Mouse (Mus musculus) heart, embryonic 11.5 days (tissue): ENCODE measurements around the gene Rtl8c. TPM values are rescaled to one million over a fixed set of nuclear protein-coding genes. Genes with fewer than 3 reads are reported as not detected.
"Not testable (repeated sequence)": the region's sequence is repeated elsewhere in the genome, so short reads cannot be mapped to it uniquely, and the experiment has no call there.

Experiments used
- ATAC-seq: fragments of 200-750 bp; cut with Nextera tagmentation; replicated peaks from 2 replicates; pipeline ENCODE4 v1.8.0; 2017; ENCODE audit warnings: moderate library complexity; ENCODE audit not compliant: insufficient number of reproducible peaks, low FRiP score, low TSS enrichment
- H3K27ac ChIP-seq: fragments of 300-500 bp; sonication (generic); 2 replicates; pipeline ENCODE4 v1.5.1; 2014; ENCODE audit warnings: mild to moderate bottlenecking, low read depth, low read length
- H3K27me3 ChIP-seq: fragments of 300-500 bp; sonication (generic); 2 replicates; pipeline ENCODE4 v1.6.1; 2014; ENCODE audit warnings: mild to moderate bottlenecking, low read length, mixed read lengths; ENCODE audit not compliant: control insufficient read depth, insufficient read depth
- H3K36me3 ChIP-seq: fragments of 300-500 bp; sonication (generic); 2 replicates; pipeline ENCODE4 v1.6.1; 2014; ENCODE audit warnings: mild to moderate bottlenecking, low read length, moderate library complexity, mixed read lengths; ENCODE audit not compliant: control insufficient read depth, insufficient read depth
- H3K4me1 ChIP-seq: fragments of 300-500 bp; sonication (generic); 2 replicates; pipeline ENCODE4 v1.6.1; 2014; ENCODE audit warnings: low read length; ENCODE audit not compliant: control insufficient read depth, insufficient read depth
- H3K4me2 ChIP-seq: fragments of 300-500 bp; sonication (generic); 2 replicates; pipeline ENCODE4 v1.6.1; 2014; ENCODE audit warnings: mild to moderate bottlenecking, moderate library complexity
- H3K4me3 ChIP-seq: fragments of 300-500 bp; sonication (generic); 2 replicates; pipeline ENCODE4 v1.5.1; 2014; ENCODE audit warnings: low read depth, low read length
- H3K9ac ChIP-seq: fragments of 300-500 bp; sonication (generic); 2 replicates; pipeline ENCODE4 v1.6.1; 2014; ENCODE audit warnings: mild to moderate bottlenecking, low read depth, low read length, moderate library complexity
- H3K9me3 ChIP-seq: fragments of 300-500 bp; sonication (generic); replicated peaks from 2 replicates; pipeline ENCODE4 v1.6.1; 2016; ENCODE audit warnings: low read length; ENCODE audit not compliant: control insufficient read depth
- WGBS: fragments of 180-500 bp; shearing (Covaris S2); extraction: QIAGEN DNeasy Blood & Tissue Kit; methylation state at CpG from one replicate; pipeline ENCODE4 v1.1.7; 2014; ENCODE audit not compliant: insufficient replicate concordance; 5-methylcytosine and 5-hydroxymethylcytosine counted together
- polyA plus RNA-seq: library from polyadenylated mRNA; unstranded; fragments of >200 nt; fragmentation: Nextera tagmentation; extraction: Ambion mirVana; gene quantifications from 2 replicates; pipeline ENCODE4 v1.2.1, GENCODE M21; 2014

The Rtl8c gene
- 40.7 and 45.6 TPM in 2 replicates for polyA plus RNA-seq

DNA sequence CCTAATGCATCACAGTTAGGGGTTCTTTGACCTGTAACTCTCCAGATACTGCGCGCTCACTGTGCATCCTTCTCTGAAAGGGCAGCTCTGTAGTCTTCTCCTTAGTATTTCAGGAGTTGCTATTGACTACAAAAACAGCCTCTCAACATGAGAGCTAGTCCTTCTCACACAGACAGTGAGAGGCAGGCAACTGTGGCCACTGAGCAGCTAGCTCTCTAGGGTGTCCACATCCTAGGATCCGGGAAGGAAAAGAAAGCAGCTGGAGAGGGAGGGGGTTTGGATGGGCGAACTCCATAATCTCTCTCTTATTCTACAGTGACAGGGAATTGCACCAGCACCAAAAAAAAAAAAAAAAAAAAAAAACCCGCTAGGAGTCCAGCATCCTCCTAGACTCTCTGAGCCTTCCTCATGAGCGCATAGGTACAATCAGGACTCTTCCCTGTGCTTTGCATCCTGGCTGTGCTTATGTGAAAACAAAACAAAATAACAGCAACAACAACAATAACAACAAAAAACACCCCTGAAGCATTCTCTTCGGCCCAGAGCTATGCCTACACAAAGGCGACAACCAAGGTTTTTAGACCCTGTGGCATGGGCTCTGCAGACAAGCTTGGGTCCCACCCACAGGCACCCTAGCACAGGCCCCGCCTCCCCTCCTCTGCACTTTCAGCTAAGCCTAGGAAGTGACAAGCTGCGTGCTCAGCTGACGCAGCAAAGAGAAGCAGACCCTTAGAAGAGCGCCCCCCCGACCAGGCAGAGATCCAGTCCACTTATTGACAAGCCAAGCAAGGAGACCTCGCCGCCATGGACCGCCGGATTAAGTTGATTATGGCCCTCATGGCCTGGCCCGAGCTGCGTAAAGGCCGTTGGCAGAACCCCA, at the start of gene Rtl8c:
Gene Rtl8c, plus strand, starts transcription at position 791 of the 880 bp plus-strand sequence.
- peak within 1 kb of the TSS; percentile 66 for H3K9ac ChIP-seq
- H3K36me3 ChIP-seq: no peaks in the 10 kb centered on the region
- ATAC-seq: peak; percentile 75
- no peaks in the 10 kb centered on the region for H3K9me3 ChIP-seq
- peak within 1 kb of the TSS; percentile 44 for H3K4me3 ChIP-seq
- no peaks in the 10 kb centered on the region for H3K27me3 ChIP-seq
- no peaks in the 10 kb centered on the region for H3K4me1 ChIP-seq
- WGBS: 23% methylated on average over 20 of the region's 20 CpGs
- H3K27ac ChIP-seq: peak within 1 kb of the TSS; percentile 54; the same call in 1 of the 2 replicates
- H3K4me2 ChIP-seq: peak within 1 kb of the TSS; percentile 63

DNA sequence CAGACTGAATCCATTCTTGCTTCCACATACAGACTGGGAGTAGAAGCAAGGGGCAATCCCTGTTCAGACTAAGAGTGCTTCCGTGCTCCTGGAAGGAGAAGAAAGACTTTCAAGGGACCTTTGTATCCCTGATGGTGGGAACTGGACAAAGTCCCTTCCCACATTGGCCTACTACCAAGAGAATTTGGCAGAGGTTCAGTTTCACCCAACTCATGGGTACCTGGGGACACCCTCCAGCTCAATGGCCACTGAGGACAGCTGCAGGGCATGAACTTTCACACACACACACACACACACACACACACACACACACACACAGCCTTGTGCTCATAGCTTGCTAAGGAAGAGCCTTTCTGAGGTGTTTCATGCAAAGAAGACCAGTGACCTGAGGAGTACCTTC, 28.5 kb upstream of the Rtl8c start:
- H3K4me2 ChIP-seq: no peak overlapping the region
- no peaks in the 10 kb centered on the region for H3K36me3 ChIP-seq
- no peaks in the 10 kb centered on the region for H3K27me3 ChIP-seq
- H3K9ac ChIP-seq: no peak overlapping the region
- no peak overlapping the region for H3K4me3 ChIP-seq
- H3K9me3 ChIP-seq: no peaks in the 10 kb centered on the region
- WGBS: 57% methylated on average over 1 of the region's 1 CpGs
- no peaks in the 10 kb centered on the region for H3K4me1 ChIP-seq
- no peak for ATAC-seq
- no peak overlapping the region for H3K27ac ChIP-seq

GRCm38 (mm10) chrX:53581407-53581806, 26.4 kb upstream of the Rtl8c start:
- ATAC-seq: not testable (repeated sequence)
- 71% methylated on average over 2 of the region's 4 CpGs for WGBS

DNA sequence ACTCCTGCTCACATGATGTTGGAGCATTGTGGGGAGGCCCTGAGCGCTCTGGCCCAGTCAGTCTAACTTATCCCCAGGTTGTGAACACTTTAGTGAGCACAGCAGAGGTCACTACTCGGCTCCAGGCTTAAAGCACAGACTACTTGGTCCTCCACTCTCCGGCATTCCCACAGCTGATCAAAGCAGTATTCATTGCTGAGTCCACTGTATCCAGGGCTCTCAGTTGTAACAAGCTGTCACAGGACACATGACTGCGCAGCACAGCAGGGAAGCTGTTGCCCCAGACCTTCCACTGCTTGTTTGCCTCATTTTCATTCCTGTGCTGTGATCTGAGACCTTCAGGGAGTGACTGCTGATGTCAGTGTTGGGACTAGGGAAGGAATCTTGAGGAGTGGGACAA, 24.4 kb upstream of the Rtl8c start:
- WGBS: 60% methylated on average over 2 of the region's 4 CpGs
- not testable (repeated sequence) for H3K4me3 ChIP-seq, H3K4me1 ChIP-seq, H3K9me3 ChIP-seq, ATAC-seq, H3K4me2 ChIP-seq, H3K36me3 ChIP-seq, H3K27ac ChIP-seq, H3K27me3 ChIP-seq, H3K9ac ChIP-seq

More at GRCm38 (mm10) chrX:53581407-53581806, 26.4 kb upstream of the Rtl8c start:
- H3K4me1 ChIP-seq, H3K27me3 ChIP-seq, H3K27ac ChIP-seq, H3K9me3 ChIP-seq, H3K4me3 ChIP-seq, H3K9ac ChIP-seq, H3K36me3 ChIP-seq, H3K4me2 ChIP-seq: not testable (repeated sequence)

DNA sequence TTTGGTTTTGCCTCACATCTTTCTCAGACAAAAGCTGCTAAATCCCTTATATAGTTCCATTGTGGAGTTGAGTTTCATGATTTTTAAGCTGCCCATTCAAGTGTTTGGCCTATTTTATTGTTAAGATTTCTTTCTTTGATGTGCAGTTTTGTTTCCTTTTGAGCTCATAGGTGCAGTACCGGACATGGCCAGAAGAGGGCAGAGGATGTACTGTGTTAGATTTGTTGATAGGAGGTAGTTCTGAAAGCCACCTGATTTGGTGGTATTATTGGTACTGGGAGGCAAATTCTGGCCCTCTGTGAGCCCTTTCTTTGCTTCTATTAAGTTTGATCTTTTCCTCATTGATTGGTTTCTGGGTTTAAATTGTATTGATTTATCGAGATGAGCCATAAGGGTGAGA, 7.8 kb upstream of the Rtl8c start:
- not testable (repeated sequence) for H3K36me3 ChIP-seq, H3K9me3 ChIP-seq, H3K4me1 ChIP-seq, H3K4me2 ChIP-seq, H3K4me3 ChIP-seq, H3K27me3 ChIP-seq, H3K9ac ChIP-seq, H3K27ac ChIP-seq, ATAC-seq
- 11% methylated on average over 1 of the region's 2 CpGs for WGBS

GRCm38 (mm10) chrX:53606176-53606575, 1.7 kb upstream of the Rtl8c start:
- not testable (repeated sequence) for H3K9ac ChIP-seq, H3K4me2 ChIP-seq, H3K9me3 ChIP-seq, H3K4me1 ChIP-seq, ATAC-seq, H3K27ac ChIP-seq, H3K36me3 ChIP-seq, H3K4me3 ChIP-seq, H3K27me3 ChIP-seq
- 18% methylated on average over 1 of the region's 1 CpGs for WGBS

DNA sequence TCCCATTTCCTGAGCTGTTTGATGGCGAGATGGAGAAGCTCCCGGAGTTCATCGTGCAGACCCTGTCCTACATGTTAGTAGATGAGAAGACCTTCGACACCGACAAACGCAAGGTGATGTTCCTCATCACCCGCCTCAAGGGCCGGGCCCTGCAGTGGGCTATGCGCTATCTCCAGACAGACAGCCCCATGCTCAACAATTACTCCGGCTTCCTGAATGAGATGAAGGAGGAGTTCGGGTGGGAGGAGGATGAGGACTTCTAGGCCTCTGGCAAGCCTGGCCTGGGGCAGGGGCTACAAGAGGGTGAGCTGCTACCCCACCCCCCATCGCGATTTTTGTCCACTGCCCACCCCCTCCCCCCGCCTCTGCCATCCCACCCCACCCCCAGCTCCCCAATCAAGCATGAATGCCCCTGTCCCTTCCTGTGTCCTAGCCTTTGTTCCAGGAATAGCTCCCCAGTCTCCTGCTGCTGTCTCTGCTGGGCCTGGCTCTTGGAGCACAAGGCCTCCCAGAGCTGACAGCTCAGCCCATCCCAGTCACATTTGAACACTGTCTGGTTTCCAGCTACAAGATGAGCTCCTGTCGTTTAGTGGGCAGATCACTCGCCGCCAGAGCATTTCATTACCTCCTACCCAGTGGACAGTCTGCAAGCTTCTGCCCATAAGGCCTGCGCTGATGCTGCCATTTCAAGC, 436 bp downstream of the Rtl8c start:
- Histone ChIP-seq H3K4me1 (no peaks in the 10 kb centered on the region), H3K4me2 (peak overlapping the region; percentile 63), H3K9me3 (no peaks in the 10 kb centered on the region), H3K9ac (peak overlapping the region; percentile 66), H3K27me3 (no peaks in the 10 kb centered on the region), H3K4me3 (peak overlapping the region; percentile 44), H3K36me3 (no peaks in the 10 kb centered on the region), H3K27ac (peak overlapping the region; percentile 54; the same call in 1 of the 2 replicates)
- ATAC-seq: peak; percentile 35; the same call in 1 of the 2 replicates
- WGBS: 26% methylated on average over 17 of the region's 18 CpGs

GRCm38 (mm10) chrX:53608879-53609278, 1.0 kb downstream of the Rtl8c start, which contains the start of gene Gm14597:
TSS of gene Gm14597 (minus strand) at chrX:53608979.
- peak within 1 kb of the TSS; percentile 63 for H3K4me2 ChIP-seq
- not testable (repeated sequence) for H3K36me3 ChIP-seq, H3K9me3 ChIP-seq, H3K27me3 ChIP-seq, ATAC-seq, H3K4me1 ChIP-seq
- WGBS: 73% methylated on average over 3 of the region's 4 CpGs
- H3K27ac ChIP-seq: peak within 1 kb of the TSS; percentile 54; the same call in 1 of the 2 replicates
- peak within 1 kb of the TSS; percentile 44 for H3K4me3 ChIP-seq
- peak within 1 kb of the TSS; percentile 66 for H3K9ac ChIP-seq
